Mouse (Mus musculus) olfactory bulb, adult 2 months (tissue): ENCODE data around the gene 4833427G06Rik. TPM values are rescaled to one million over a fixed set of nuclear protein-coding genes. Genes with fewer than 3 reads are reported as not detected.
"Not testable (repeated sequence)": the region's sequence is repeated elsewhere in the genome, so short reads cannot be mapped to it uniquely, and the experiment has no call there.

Source experiments
- H3K27ac ChIP-seq: fragments of 200-500 bp; 2 replicates; pipeline ENCODE4 v1.5.1; 2012; ENCODE audit warnings: low read depth, low read length; ENCODE audit not compliant: insufficient read depth
- H3K4me1 ChIP-seq: fragments of 200-500 bp; 2 replicates; pipeline ENCODE4 v1.6.1; 2012; ENCODE audit warnings: low read length; ENCODE audit not compliant: control insufficient read depth, insufficient read depth
- H3K4me3 ChIP-seq: fragments of 200-500 bp; 2 replicates; pipeline ENCODE4 v1.5.1; 2012; ENCODE audit warnings: mild to moderate bottlenecking, low read depth, low read length, moderate library complexity; ENCODE audit not compliant: insufficient read depth
- CTCF ChIP-seq: fragments of 200-500 bp; IDR thresholded peaks from 2 replicates; pipeline ENCODE4 v1.5.1; 2012; ENCODE audit warnings: low read depth, mild to moderate bottlenecking, low read length, moderate library complexity; ENCODE audit not compliant: insufficient read depth
- POLR2A ChIP-seq: fragments of 200-500 bp; IDR thresholded peaks from 2 replicates; pipeline ENCODE4 v1.6.1; 2012; ENCODE audit warnings: mild to moderate bottlenecking, low read depth, low read length, moderate library complexity; ENCODE audit not compliant: insufficient read depth
- WGBS: fragments of 180-500 bp; shearing (Covaris S2); methylation state at CpG from one replicate; pipeline ENCODE4 v1.1.7; 2018; 5-methylcytosine and 5-hydroxymethylcytosine counted together
- polyA plus RNA-seq: library from polyadenylated mRNA; stranded (reverse); fragments of >200 nt; gene quantifications from 2 replicates; pipeline ENCODE4 v1.2.4, GENCODE M21; 2012; ENCODE audit warnings: low replicate concordance; ENCODE audit not compliant: missing spikeins, insufficient read depth, insufficient read length

4833427G06Rik gene
- polyA plus RNA-seq: not detected in 2 replicates

GRCm38 (mm10) chr9:51101756-51102425, at the start of gene 4833427G06Rik:
4833427G06Rik (minus strand) TSS chr9:51102078.
- 28% methylated on average over 27 of the region's 27 CpGs for WGBS
- H3K4me3 ChIP-seq: no peak within 1 kb of the TSS
- TF ChIP-seq POLR2A (no peak), CTCF (no peak)
- H3K4me1 ChIP-seq: peaks cover 6% of the 10 kb centered on the region; the same call in 1 of the 2 replicates
- no peak within 1 kb of the TSS for H3K27ac ChIP-seq

DNA sequence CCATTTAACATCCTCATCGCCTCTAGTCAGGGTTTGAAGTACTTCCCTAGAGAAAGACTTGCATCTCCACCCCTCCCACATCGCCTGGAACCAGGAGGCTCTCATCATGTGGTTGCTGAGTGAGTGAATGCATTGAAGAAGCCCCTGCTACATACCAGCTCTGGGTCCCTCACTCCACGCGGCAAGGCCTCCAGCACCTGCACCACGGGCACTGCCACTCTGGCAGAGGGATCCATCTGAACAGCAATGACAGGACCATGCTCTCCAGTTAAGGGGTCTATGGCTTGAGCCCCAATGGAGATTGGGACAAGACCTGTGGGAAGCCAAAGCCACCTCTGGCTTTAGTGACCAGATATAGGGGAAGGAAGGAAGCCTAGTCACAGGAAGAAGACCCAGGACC, 45.4 kb upstream of the 4833427G06Rik start:
- H3K4me3 ChIP-seq: no peak overlapping the region
- TF ChIP-seq POLR2A (no peak), CTCF (no peak)
- 92% methylated on average over 5 of the region's 5 CpGs for WGBS
- H3K27ac ChIP-seq: no peak overlapping the region
- no peaks in the 10 kb centered on the region for H3K4me1 ChIP-seq

- Histone ChIP-seq H3K4me3 (no peak overlapping the region), H3K27ac (no peak overlapping the region), H3K4me1 (no peaks in the 10 kb centered on the region)
- 66% methylated on average over 4 of the region's 4 CpGs for WGBS
- no peak for TF ChIP-seq CTCF
- no peak for TF ChIP-seq POLR2A
Measured at GRCm38 (mm10) chr9:51146496-51146895, 44.6 kb upstream of the 4833427G06Rik start.

DNA sequence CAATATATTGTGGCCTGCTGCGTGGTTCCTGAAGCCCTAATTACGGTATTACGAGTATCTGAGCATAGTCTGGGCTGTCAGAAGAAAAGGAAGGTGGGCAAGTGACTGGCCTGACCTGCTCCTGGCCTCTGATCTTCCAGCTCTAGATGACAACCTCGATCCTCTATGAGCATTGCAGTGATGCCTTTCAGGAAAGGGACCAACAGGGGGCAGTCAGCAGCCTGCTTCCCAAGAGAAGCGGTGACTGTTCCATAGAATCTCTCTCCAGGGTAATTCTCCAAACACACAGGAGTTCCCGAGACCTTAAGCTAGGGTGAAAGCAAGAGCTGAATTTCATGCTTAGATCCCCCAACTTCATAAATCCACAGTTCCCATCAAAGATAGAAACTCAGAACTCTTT, 42.3 kb upstream of the 4833427G06Rik start:
- WGBS: 83% methylated on average over 6 of the region's 6 CpGs
- no peaks in the 10 kb centered on the region for H3K4me1 ChIP-seq
- TF ChIP-seq CTCF (no peak), POLR2A (no peak)

GRCm38 (mm10) chr9:51143437-51143836, 41.6 kb upstream of the 4833427G06Rik start:
- no peak for TF ChIP-seq POLR2A
- 97% methylated on average over 1 of the region's 1 CpGs for WGBS
- Histone ChIP-seq H3K27ac (no peak overlapping the region), H3K4me3 (no peak overlapping the region), H3K4me1 (no peaks in the 10 kb centered on the region)

More for the DNA sequence above, 42.3 kb upstream of the 4833427G06Rik start:
- no peak overlapping the region for H3K27ac ChIP-seq
- no peak overlapping the region for H3K4me3 ChIP-seq

DNA sequence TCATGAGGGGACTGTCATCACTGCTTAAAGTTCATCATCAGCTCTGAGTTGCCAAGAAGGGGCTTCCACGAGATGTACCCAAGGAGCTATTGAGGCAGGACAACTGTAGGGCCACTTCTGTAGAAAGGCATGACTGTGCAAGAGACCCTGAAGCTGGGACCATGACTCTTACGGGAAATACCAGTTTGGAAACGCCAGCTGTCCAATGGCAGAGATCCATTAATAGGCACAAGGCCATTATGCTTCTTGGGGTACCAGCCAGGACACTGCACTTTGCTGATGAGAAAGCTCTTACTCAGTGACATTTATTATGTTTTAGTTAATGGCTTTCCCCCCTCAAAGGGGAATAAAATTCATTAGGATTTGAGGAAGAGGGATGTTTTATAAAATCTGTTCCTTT, 38.8 kb upstream of the 4833427G06Rik start:
- TF ChIP-seq CTCF (no peak), POLR2A (no peak)
- Histone ChIP-seq H3K4me1 (no peaks in the 10 kb centered on the region), H3K27ac (no peak overlapping the region), H3K4me3 (no peak overlapping the region)
- WGBS: 74% methylated on average over 3 of the region's 3 CpGs

GRCm38 (mm10) chr9:51139401-51139800, 37.5 kb upstream of the 4833427G06Rik start:
- 77% methylated on average over 1 of the region's 1 CpGs for WGBS
- H3K27ac ChIP-seq: not testable (repeated sequence)

DNA sequence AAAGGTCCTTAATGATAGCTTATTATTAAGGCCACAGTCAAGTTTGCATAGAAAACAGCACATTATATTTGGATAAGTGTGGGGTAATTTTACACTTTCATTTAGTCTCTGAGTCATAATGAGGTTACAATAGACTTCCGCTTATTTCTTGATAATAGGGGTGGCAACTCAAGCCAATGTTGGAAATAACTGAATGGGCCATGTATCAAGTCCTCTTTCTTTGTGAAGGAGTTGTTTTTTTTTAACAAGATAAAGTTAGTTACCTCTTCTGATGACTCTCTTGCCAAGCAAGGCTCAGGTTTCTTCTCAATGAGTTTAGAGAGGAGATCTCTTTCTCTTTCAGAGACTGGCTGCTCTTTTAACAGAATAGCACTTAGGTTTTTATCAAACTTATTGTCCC, 36.4 kb upstream of the 4833427G06Rik start:
- Histone ChIP-seq H3K4me3 (no peak overlapping the region), H3K4me1 (no peaks in the 10 kb centered on the region), H3K27ac (no peak overlapping the region)
- TF ChIP-seq CTCF: no peak
- TF ChIP-seq POLR2A: no peak
- 36% methylated on average over 1 of the region's 1 CpGs for WGBS

More at GRCm38 (mm10) chr9:51139401-51139800, 37.5 kb upstream of the 4833427G06Rik start:
- not testable (repeated sequence) for H3K4me1 ChIP-seq, H3K4me3 ChIP-seq

GRCm38 (mm10) chr9:51137836-51138235, 36.0 kb upstream of the 4833427G06Rik start:
- 93% methylated on average over 1 of the region's 1 CpGs for WGBS

DNA sequence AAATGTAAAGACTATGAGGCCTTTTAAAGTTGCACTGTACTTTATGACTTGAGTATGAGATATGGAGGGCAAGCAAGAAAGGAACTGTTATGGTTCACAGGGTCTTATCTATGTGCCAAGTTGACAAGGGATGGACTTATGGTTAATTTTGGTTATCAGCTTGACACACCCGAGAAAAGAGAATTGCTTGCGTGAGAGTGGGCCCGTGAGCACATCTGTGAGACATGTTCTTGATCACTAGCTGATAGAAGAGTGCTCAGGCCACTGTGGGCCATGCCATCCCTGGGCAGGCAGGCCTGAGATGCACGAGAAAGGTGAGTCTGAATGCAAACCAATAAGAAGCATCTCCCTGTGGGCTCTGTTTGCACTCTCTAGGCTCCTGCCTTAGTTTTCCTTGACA, 35.6 kb upstream of the 4833427G06Rik start:
- Histone ChIP-seq H3K4me3 (no peak overlapping the region), H3K27ac (no peak overlapping the region), H3K4me1 (no peaks in the 10 kb centered on the region)
- TF ChIP-seq CTCF (no peak), POLR2A (no peak)
- WGBS: 94% methylated on average over 4 of the region's 4 CpGs

More at GRCm38 (mm10) chr9:51137836-51138235, 36.0 kb upstream of the 4833427G06Rik start:
- no peak overlapping the region for H3K4me3 ChIP-seq
- TF ChIP-seq POLR2A (no peak), CTCF (no peak)
- no peaks in the 10 kb centered on the region for H3K4me1 ChIP-seq
- H3K27ac ChIP-seq: no peak overlapping the region

- H3K4me3 ChIP-seq: no peak overlapping the region
- H3K27ac ChIP-seq: no peak overlapping the region
- WGBS: 66% methylated on average over 3 of the region's 3 CpGs
- no peaks in the 10 kb centered on the region for H3K4me1 ChIP-seq
- TF ChIP-seq POLR2A (no peak), CTCF (no peak)
Measured at GRCm38 (mm10) chr9:51136985-51137384, 35.1 kb upstream of the 4833427G06Rik start.
